Mouse (Mus musculus) stomach, embryonic 15.5 days (tissue): ENCODE results near the gene Tnfsf8. TPM values are rescaled to one million over a fixed set of nuclear protein-coding genes. Genes with fewer than 3 reads are reported as not detected.

ENCODE experiments used
- ATAC-seq: fragments of 200-750 bp; cut with Nextera tagmentation; 2 replicates; pipeline ENCODE4 v1.8.0; 2017; ENCODE audit warnings: low read depth, moderate number of reproducible peaks, moderate TSS enrichment; ENCODE audit not compliant: insufficient read depth, low FRiP score
- H3K27ac ChIP-seq: fragments of 300-500 bp; sonication (generic); 2 replicates; pipeline ENCODE4 v1.5.1; 2015; ENCODE audit warnings: mild to moderate bottlenecking, inconsistent platforms
- H3K27me3 ChIP-seq: fragments of 300-500 bp; sonication (generic); replicated peaks from 2 replicates; pipeline ENCODE4 v1.6.1; 2015; ENCODE audit warnings: inconsistent platforms
- H3K36me3 ChIP-seq: fragments of 300-500 bp; sonication (generic); 2 replicates; pipeline ENCODE4 v1.6.1; 2015; ENCODE audit warnings: inconsistent platforms
- H3K4me1 ChIP-seq: fragments of 300-500 bp; sonication (generic); 2 replicates; pipeline ENCODE4 v1.6.1; 2015; ENCODE audit warnings: inconsistent platforms
- H3K4me2 ChIP-seq: fragments of 300-500 bp; sonication (generic); 2 replicates; pipeline ENCODE4 v1.6.1; 2015; ENCODE audit warnings: mild to moderate bottlenecking, inconsistent platforms
- H3K4me3 ChIP-seq: fragments of 300-500 bp; sonication (generic); replicated peaks from 2 replicates; pipeline ENCODE4 v1.5.1; 2015; ENCODE audit warnings: inconsistent platforms
- H3K9ac ChIP-seq: fragments of 300-500 bp; sonication (generic); 2 replicates; pipeline ENCODE4 v1.6.1; 2015; ENCODE audit warnings: inconsistent platforms
- H3K9me3 ChIP-seq: fragments of 300-500 bp; sonication (generic); 2 replicates; pipeline ENCODE4 v1.6.1; 2016; ENCODE audit warnings: inconsistent platforms
- WGBS: fragments of 180-500 bp; shearing (Covaris S2); methylation state at CpG from one replicate; pipeline ENCODE4 v1.1.7; 2015; 5-methylcytosine and 5-hydroxymethylcytosine counted together
- polyA plus RNA-seq: library from polyadenylated mRNA; unstranded; fragments of >200 nt; fragmentation: Nextera tagmentation; extraction: Ambion mirVana; gene quantifications from 2 replicates; pipeline ENCODE4 v1.2.1, GENCODE M21; 2015

Gene Tnfsf8
- polyA plus RNA-seq = 0.05 and 0.08 TPM in 2 replicates

- Histone ChIP-seq H3K4me1 (peaks cover 6% of the 10 kb centered on the region; the same call in 1 of the 2 replicates), H3K9me3 (no peaks in the 10 kb centered on the region), H3K4me3 (no peak within 1 kb of the TSS), H3K4me2 (no peak within 1 kb of the TSS), H3K9ac (no peak within 1 kb of the TSS), H3K27ac (no peak within 1 kb of the TSS), H3K27me3 (no peaks in the 10 kb centered on the region), H3K36me3 (no peaks in the 10 kb centered on the region)
- no peak for ATAC-seq
- 75% methylated on average over 19 of the region's 19 CpGs for WGBS
Measured at GRCm38 (mm10) chr4:63860688-63861540, at the start of gene Tnfsf8. Gene Tnfsf8, minus strand, starts transcription at chr4:63861347.

- Histone ChIP-seq H3K4me1 (no peaks in the 10 kb centered on the region), H3K9me3 (no peaks in the 10 kb centered on the region), H3K4me2 (no peak overlapping the region), H3K27ac (no peak overlapping the region), H3K4me3 (no peak overlapping the region), H3K36me3 (no peaks in the 10 kb centered on the region), H3K9ac (no peak overlapping the region), H3K27me3 (no peaks in the 10 kb centered on the region)
- ATAC-seq = no peak
- WGBS = 88% methylated on average over 1 of the region's 1 CpGs
Measured at GRCm38 (mm10) chr4:63908511-63908910, 47.4 kb upstream of the Tnfsf8 start.

GRCm38 (mm10) chr4:63907473-63907872 lies 46.3 kb upstream of the Tnfsf8 start:
- no peaks in the 10 kb centered on the region for H3K9me3 ChIP-seq
- no peak for ATAC-seq

GRCm38 (mm10) chr4:63906050-63906449 lies 44.9 kb upstream of the Tnfsf8 start:
- Histone ChIP-seq H3K9me3 (no peaks in the 10 kb centered on the region), H3K36me3 (no peaks in the 10 kb centered on the region), H3K4me1 (no peaks in the 10 kb centered on the region), H3K4me3 (no peak overlapping the region), H3K4me2 (no peak overlapping the region), H3K27me3 (no peaks in the 10 kb centered on the region), H3K9ac (no peak overlapping the region), H3K27ac (no peak overlapping the region)
- no peak for ATAC-seq
- 60% methylated on average over 3 of the region's 3 CpGs for WGBS

More at GRCm38 (mm10) chr4:63907473-63907872, 46.3 kb upstream of the Tnfsf8 start:
- no peak overlapping the region for H3K27ac ChIP-seq
- H3K4me3 ChIP-seq = no peak overlapping the region
- H3K36me3 ChIP-seq = no peaks in the 10 kb centered on the region
- H3K4me1 ChIP-seq = no peaks in the 10 kb centered on the region
- H3K4me2 ChIP-seq = no peak overlapping the region
- no peaks in the 10 kb centered on the region for H3K27me3 ChIP-seq
- no peak overlapping the region for H3K9ac ChIP-seq

GRCm38 (mm10) chr4:63899081-63899523 lies 38.0 kb upstream of the Tnfsf8 start:
- H3K36me3 ChIP-seq = no peaks in the 10 kb centered on the region
- no peak overlapping the region for H3K4me2 ChIP-seq
- H3K9ac ChIP-seq = no peak overlapping the region
- no peaks in the 10 kb centered on the region for H3K27me3 ChIP-seq
- no peak overlapping the region for H3K4me3 ChIP-seq
- no peaks in the 10 kb centered on the region for H3K9me3 ChIP-seq
- 76% methylated on average over 10 of the region's 10 CpGs for WGBS
- no peak for ATAC-seq
- no peak overlapping the region for H3K27ac ChIP-seq
- H3K4me1 ChIP-seq = no peaks in the 10 kb centered on the region

GRCm38 (mm10) chr4:63897152-63897551 lies 36.0 kb upstream of the Tnfsf8 start:
- H3K27ac ChIP-seq = no peak overlapping the region
- H3K36me3 ChIP-seq = no peaks in the 10 kb centered on the region
- H3K4me3 ChIP-seq = no peak overlapping the region
- no peak overlapping the region for H3K4me2 ChIP-seq
- ATAC-seq = no peak
- H3K27me3 ChIP-seq = no peaks in the 10 kb centered on the region
- no peaks in the 10 kb centered on the region for H3K4me1 ChIP-seq
- no peak overlapping the region for H3K9ac ChIP-seq
- H3K9me3 ChIP-seq = no peaks in the 10 kb centered on the region

- Histone ChIP-seq H3K4me3 (no peak overlapping the region), H3K9me3 (no peaks in the 10 kb centered on the region), H3K27ac (no peak overlapping the region), H3K27me3 (no peaks in the 10 kb centered on the region), H3K9ac (no peak overlapping the region), H3K4me1 (no peaks in the 10 kb centered on the region), H3K36me3 (no peaks in the 10 kb centered on the region), H3K4me2 (no peak overlapping the region)
- ATAC-seq = no peak
- 57% methylated on average over 2 of the region's 2 CpGs for WGBS
Measured at GRCm38 (mm10) chr4:63886156-63886555, 25.0 kb upstream of the Tnfsf8 start.

GRCm38 (mm10) chr4:63876720-63877119 lies 15.6 kb upstream of the Tnfsf8 start:
- WGBS = 70% methylated on average over 2 of the region's 2 CpGs
- H3K36me3 ChIP-seq = no peaks in the 10 kb centered on the region
- H3K9ac ChIP-seq = no peak overlapping the region
- H3K27ac ChIP-seq = no peak overlapping the region
- no peak overlapping the region for H3K4me2 ChIP-seq
- no peaks in the 10 kb centered on the region for H3K9me3 ChIP-seq
- no peaks in the 10 kb centered on the region for H3K4me1 ChIP-seq
- H3K27me3 ChIP-seq = no peaks in the 10 kb centered on the region
- no peak overlapping the region for H3K4me3 ChIP-seq
- ATAC-seq = no peak

- 84% methylated on average over 3 of the region's 3 CpGs for WGBS
- Histone ChIP-seq H3K4me2 (no peak overlapping the region), H3K27ac (no peak overlapping the region), H3K9ac (no peak overlapping the region), H3K9me3 (no peaks in the 10 kb centered on the region), H3K36me3 (no peaks in the 10 kb centered on the region), H3K4me3 (no peak overlapping the region), H3K27me3 (no peaks in the 10 kb centered on the region), H3K4me1 (no peaks in the 10 kb centered on the region)
- no peak for ATAC-seq
Measured at GRCm38 (mm10) chr4:63875480-63875879, 14.3 kb upstream of the Tnfsf8 start.

- ATAC-seq = no peak
- Histone ChIP-seq H3K4me3 (no peak overlapping the region), H3K36me3 (no peaks in the 10 kb centered on the region), H3K9ac (no peak overlapping the region), H3K27ac (no peak overlapping the region), H3K4me1 (no peaks in the 10 kb centered on the region), H3K27me3 (no peaks in the 10 kb centered on the region), H3K9me3 (no peaks in the 10 kb centered on the region), H3K4me2 (no peak overlapping the region)
- whole genome bisulfite sequencing = 86% methylated on average over 1 of the region's 1 CpGs
Measured at GRCm38 (mm10) chr4:63870678-63871077, 9.5 kb upstream of the Tnfsf8 start.

GRCm38 (mm10) chr4:63868770-63869169 lies 7.6 kb upstream of the Tnfsf8 start:
- WGBS = 55% methylated on average over 2 of the region's 2 CpGs
- Histone ChIP-seq H3K36me3 (no peaks in the 10 kb centered on the region), H3K4me2 (no peak overlapping the region), H3K9me3 (no peaks in the 10 kb centered on the region), H3K9ac (no peak overlapping the region), H3K27ac (no peak overlapping the region), H3K4me1 (no peaks in the 10 kb centered on the region), H3K4me3 (no peak overlapping the region), H3K27me3 (no peaks in the 10 kb centered on the region)
- no peak for ATAC-seq

GRCm38 (mm10) chr4:63862953-63863352 lies 1.8 kb upstream of the Tnfsf8 start:
- Histone ChIP-seq H3K27me3 (no peaks in the 10 kb centered on the region), H3K9ac (no peak overlapping the region), H3K27ac (no peak overlapping the region), H3K4me2 (no peak overlapping the region), H3K9me3 (no peaks in the 10 kb centered on the region), H3K4me1 (peaks cover 6% of the 10 kb centered on the region; the same call in 1 of the 2 replicates), H3K4me3 (no peak overlapping the region), H3K36me3 (no peaks in the 10 kb centered on the region)
- WGBS = 47% methylated on average over 3 of the region's 3 CpGs
- no peak for ATAC-seq
